ENCODE assay signal across 19 mouse cellular contexts in genomic region chr6:84660982-84661381, GRCm38 (mm10).
DNase-seq lines count a peak whose midpoint lies in the region; ATAC-seq and TF ChIP-seq lines count a peak whose summit lies in the region.
"Had no signal": no experiment of that assay in that cellular context is flagged by ENCODE, and none has a peak within 500 bp of the region (broad histone marks: within the 10 kb centered on the region; RNA-seq: fewer than 3 reads in every experiment).

No protein-coding gene starts in this region.

- peaks cover 10 to 11% of the 10 kb centered on the region in 2 experiments for H3K4me1 ChIP-seq in MEL (ENCODE audit: control insufficient read depth in 1 of 2, insufficient read depth in 2 of 2, low read length in 2 of 2)
- no peaks in the 10 kb centered on the region for H3K4me1 ChIP-seq in forebrain, embryonic 11.5 days (replicated peaks; ENCODE audit: control insufficient read depth, insufficient read depth, low read length)
- H3K4me1 ChIP-seq in hindbrain, embryonic 16.5 days (ENCODE audit: control insufficient read depth, insufficient read depth, low read depth, low read length) = no peaks in the 10 kb centered on the region
- H3K4me1 ChIP-seq: forebrain, embryonic 15.5 days; heart, embryonic 13.5 days; hindbrain, embryonic 12.5 days had no signal

- ATAC-seq in common myeloid progenitor, adult 5-6 weeks (replicated peaks; ENCODE audit: low read depth, poor library complexity, severe bottlenecking) = peak; percentile 42
- peak; percentile 41 for ATAC-seq in megakaryocyte, adult 5-6 weeks (ENCODE audit: poor library complexity, severe bottlenecking)
- no peak for ATAC-seq in forebrain, embryonic 11.5 days (replicated peaks; ENCODE audit: low FRiP score)
- ATAC-seq in hindbrain, embryonic 16.5 days = no peak
- ATAC-seq: forebrain, embryonic 15.5 days; hindbrain, postnatal 0 days had no signal

- H3K4me2 ChIP-seq in forebrain, embryonic 11.5 days (ENCODE audit: low read depth, low read length, severe bottlenecking) = no peak overlapping the region
- H3K4me2 ChIP-seq in hindbrain, embryonic 16.5 days (ENCODE audit: low read length) = no peak overlapping the region
- H3K4me2 ChIP-seq: embryonic facial prominence, embryonic 15.5 days; forebrain, embryonic 15.5 days; heart, embryonic 13.5 days; hindbrain, embryonic 12.5 days had no signal

- H3K9ac ChIP-seq in MEL (ENCODE audit: control insufficient read depth, low read depth, low read length, poor library complexity, severe bottlenecking) = no peak overlapping the region
- no peak overlapping the region for H3K9ac ChIP-seq in forebrain, embryonic 11.5 days (ENCODE audit: low read length)
- H3K9ac ChIP-seq in hindbrain, embryonic 16.5 days (ENCODE audit: low read depth, low read length) = no peak overlapping the region
- H3K9ac ChIP-seq: embryonic facial prominence, embryonic 15.5 days; forebrain, embryonic 15.5 days; heart, embryonic 13.5 days; hindbrain, embryonic 12.5 days had no signal

- no peaks in the 10 kb centered on the region for H3K27me3 ChIP-seq in MEL (ENCODE audit: control insufficient read depth in 1 of 2, insufficient read depth in 2 of 2, low read length in 2 of 2)
- H3K27me3 ChIP-seq in forebrain, embryonic 11.5 days (ENCODE audit: control insufficient read depth, insufficient read depth, low read length) = no peaks in the 10 kb centered on the region
- H3K27me3 ChIP-seq in hindbrain, embryonic 16.5 days (replicated peaks; ENCODE audit: control insufficient read depth, insufficient read depth, low read length) = no peaks in the 10 kb centered on the region
- H3K27me3 ChIP-seq: embryonic facial prominence, embryonic 15.5 days; forebrain, embryonic 15.5 days; heart, embryonic 13.5 days; hindbrain, embryonic 12.5 days had no signal

- no peak for DNase-seq in MEL (ENCODE audit: low read depth, low spot score)
- DNase-seq in forebrain, embryonic 11.5 days (ENCODE audit: low spot score) = no peak
- no peak for DNase-seq in right cerebral cortex, postnatal 4 days
- DNase-seq: adrenal gland, postnatal 14 days; cerebellum, adult 2 months; cerebellum, postnatal 10 days; embryo, embryonic 11 days; gastrocnemius, postnatal 14 days; heart, postnatal 36 days had no signal

- H3K4me3 ChIP-seq in MEL (ENCODE audit: control insufficient read depth in 1 of 2, insufficient read depth in 1 of 2, low read depth in 2 of 2, low read length in 2 of 2) = no peak overlapping the region
- H3K4me3 ChIP-seq in forebrain, embryonic 11.5 days (ENCODE audit: low read depth, low read length) = no peak overlapping the region
- no peak overlapping the region for H3K4me3 ChIP-seq in hindbrain, embryonic 16.5 days (ENCODE audit: low read length)
- H3K4me3 ChIP-seq: embryonic facial prominence, embryonic 15.5 days; erythroblast, embryonic 14.5 days; forebrain, embryonic 10.5 days; forebrain, embryonic 15.5 days; heart, embryonic 13.5 days; hindbrain, embryonic 12.5 days had no signal

- H3K9me3 ChIP-seq in MEL (replicated peaks; ENCODE audit: insufficient read depth, low read length) = no peaks in the 10 kb centered on the region
- no peaks in the 10 kb centered on the region for H3K9me3 ChIP-seq in forebrain, embryonic 11.5 days (ENCODE audit: control insufficient read depth, low read length)
- H3K9me3 ChIP-seq in hindbrain, embryonic 16.5 days (ENCODE audit: control insufficient read depth, low read length) = no peaks in the 10 kb centered on the region
- H3K9me3 ChIP-seq: embryonic facial prominence, embryonic 15.5 days; forebrain, embryonic 10.5 days; forebrain, embryonic 15.5 days; heart, embryonic 13.5 days; hindbrain, embryonic 12.5 days had no signal

- peaks cover 0 to 15% of the 10 kb centered on the region in 2 experiments; a peak in 2 of 4 replicates for H3K36me3 ChIP-seq in MEL (ENCODE audit: control insufficient read depth in 1 of 2, insufficient read depth in 2 of 2, low read length in 2 of 2)
- H3K36me3 ChIP-seq in forebrain, embryonic 11.5 days (ENCODE audit: control insufficient read depth, insufficient read depth, low read length) = no peaks in the 10 kb centered on the region
- H3K36me3 ChIP-seq in hindbrain, embryonic 16.5 days (ENCODE audit: control insufficient read depth, insufficient read depth, low read length) = no peaks in the 10 kb centered on the region
- H3K36me3 ChIP-seq: embryonic facial prominence, embryonic 15.5 days; forebrain, embryonic 10.5 days; forebrain, embryonic 15.5 days; heart, embryonic 13.5 days; hindbrain, embryonic 12.5 days had no signal

- no peaks in the 10 kb centered on the region for H3K79me2 ChIP-seq in MEL (ENCODE audit: control insufficient read depth, insufficient read depth, low read length, poor library complexity)

- peak overlapping the region; percentile 11; the same call in 1 of the 2 replicates for H3K27ac ChIP-seq in MEL (ENCODE audit: control insufficient read depth, low read depth, low read length)
- no peak overlapping the region for H3K27ac ChIP-seq in forebrain, embryonic 11.5 days (ENCODE audit: low read depth, low read length)
- no peak overlapping the region for H3K27ac ChIP-seq in hindbrain, embryonic 16.5 days (ENCODE audit: low read depth, low read length)
- H3K27ac ChIP-seq: embryonic facial prominence, embryonic 15.5 days; forebrain, embryonic 10.5 days; forebrain, embryonic 15.5 days; heart, embryonic 13.5 days; hindbrain, embryonic 12.5 days; hindbrain, postnatal 0 days had no signal

- no peak for TF ChIP-seq RAD21 in MEL (IDR thresholded peaks at IDR 0.05; ENCODE audit: low read depth, low read length)

- no peak for TF ChIP-seq POLR2A in MEL (IDR thresholded peaks at IDR 0.05; ENCODE audit: control insufficient read depth in 1 of 2, insufficient read depth in 1 of 2, low read depth in 1 of 2, low read length in 2 of 2, poor library complexity in 1 of 2)

- TF ChIP-seq CTCF in MEL (IDR thresholded peaks at IDR 0.05 in 2 of 3, conservative IDR thresholded peaks at IDR 0.05 in 1 of 3; ENCODE audit: control insufficient read depth in 1 of 3, insufficient read depth in 1 of 3, low read depth in 2 of 3, low read length in 3 of 3, poor library complexity in 1 of 3, severe bottlenecking in 1 of 3) = no peak

- WGBS in forebrain, embryonic 11.5 days = 89% methylated on average over 1 of the region's 1 CpGs
- 79% methylated on average over 1 of the region's 1 CpGs for WGBS in hindbrain, embryonic 16.5 days

- no peak for TF ChIP-seq EP300 in MEL (IDR thresholded peaks at IDR 0.05; ENCODE audit: low read depth in 1 of 2, low read length in 2 of 2)

TF ChIP-seq in MEL, 35 proteins besides CTCF, POLR2A, EP300 and RAD21:
- no peak for TF ChIP-seq POLR2AphosphoS2 (IDR thresholded peaks at IDR 0.05; ENCODE audit: low read length)

Comparison
In these comparisons a context has a peak if more than half of its experiments do, and no peak if none do; other contexts are left out.
1. ATAC-seq: peak in common myeloid progenitor, adult 5-6 weeks (single experiment) and megakaryocyte, adult 5-6 weeks (single experiment); none in forebrain, embryonic 11.5 days (single experiment) and hindbrain, embryonic 16.5 days (single experiment).